Mouse (Mus musculus): ENCODE data around the gene C2cd4c. TPM values are rescaled to one million over a fixed set of nuclear protein-coding genes. Genes with fewer than 3 reads are reported as not detected.

Gene C2cd4c
- total and polyA plus RNA-seq, 3 experiments: 0.01 TPM; not detected in 2

- peaks cover 0 to 1% of the 10 kb centered on the region in 2 experiments; a peak in 1 of 4 replicates for H3K27me3 ChIP-seq (ENCODE audit: control insufficient read depth in 1 of 2, insufficient read depth in 2 of 2, low read length in 2 of 2)
- H3K9me3 ChIP-seq (replicated peaks; ENCODE audit: insufficient read depth, low read length): no peaks in the 10 kb centered on the region
- no peak overlapping the region for H3K4me3 ChIP-seq (ENCODE audit: control insufficient read depth in 1 of 2, insufficient read depth in 1 of 2, low read depth in 2 of 2, low read length in 2 of 2)
- no peaks in the 10 kb centered on the region for H3K79me2 ChIP-seq (ENCODE audit: control insufficient read depth, insufficient read depth, low read length, poor library complexity)
- H3K9ac ChIP-seq (ENCODE audit: control insufficient read depth, low read depth, low read length, poor library complexity, severe bottlenecking): no peak overlapping the region
- no peaks in the 10 kb centered on the region for H3K36me3 ChIP-seq (ENCODE audit: control insufficient read depth in 1 of 2, insufficient read depth in 2 of 2, low read length in 2 of 2)
- DNase-seq (ENCODE audit: low read depth, low spot score): no peak
- TF ChIP-seq RAD21 (IDR thresholded peaks at IDR 0.05; ENCODE audit: low read depth, low read length) (no peak), NELFE (IDR thresholded peaks at IDR 0.05; ENCODE audit: low read depth, low read length) (no peak), GABPA (IDR thresholded peaks at IDR 0.05; ENCODE audit: low read depth, low read length) (no peak), MXI1 (IDR thresholded peaks at IDR 0.05; ENCODE audit: low read depth, low read length) (no peak), SMC3 (IDR thresholded peaks at IDR 0.05; ENCODE audit: low read depth, low read length) (no peak), TAL1 (IDR thresholded peaks at IDR 0.05; ENCODE audit: low read length) (no peak), EP300 (IDR thresholded peaks at IDR 0.05; ENCODE audit: low read depth in 1 of 2, low read length in 2 of 2) (no peak), CHD2 (IDR thresholded peaks at IDR 0.05; ENCODE audit: low read length) (no peak), POLR2A (IDR thresholded peaks at IDR 0.05; ENCODE audit: control insufficient read depth in 1 of 2, insufficient read depth in 1 of 2, low read depth in 1 of 2, low read length in 2 of 2, poor library complexity in 1 of 2) (no peak)
- H3K4me1 ChIP-seq (ENCODE audit: control insufficient read depth in 1 of 2, insufficient read depth in 2 of 2, low read length in 2 of 2): no peaks in the 10 kb centered on the region
- no peak overlapping the region for H3K27ac ChIP-seq (ENCODE audit: control insufficient read depth, low read depth, low read length)
Observed at GRCm38 (mm10) chr10:79652789-79653188, 39.0 kb upstream of the C2cd4c start.

GRCm38 (mm10) chr10:79649070-79649751 is 35.4 kb upstream of the C2cd4c start:
- Histone ChIP-seq H3K27ac (ENCODE audit: control insufficient read depth, low read depth, low read length) (no peak overlapping the region), H3K36me3 (ENCODE audit: control insufficient read depth in 1 of 2, insufficient read depth in 2 of 2, low read length in 2 of 2) (no peaks in the 10 kb centered on the region), H3K9me3 (replicated peaks; ENCODE audit: insufficient read depth, low read length) (no peaks in the 10 kb centered on the region), H3K4me3 (ENCODE audit: control insufficient read depth in 1 of 2, insufficient read depth in 1 of 2, low read depth in 2 of 2, low read length in 2 of 2) (no peak overlapping the region), H3K79me2 (ENCODE audit: control insufficient read depth, insufficient read depth, low read length, poor library complexity) (no peaks in the 10 kb centered on the region), H3K27me3 (ENCODE audit: control insufficient read depth in 1 of 2, insufficient read depth in 2 of 2, low read length in 2 of 2) (peaks cover 0 to 1% of the 10 kb centered on the region in 2 experiments; a peak in 1 of 4 replicates), H3K4me1 (ENCODE audit: control insufficient read depth in 1 of 2, insufficient read depth in 2 of 2, low read length in 2 of 2) (no peaks in the 10 kb centered on the region), H3K9ac (ENCODE audit: control insufficient read depth, low read depth, low read length, poor library complexity, severe bottlenecking) (no peak overlapping the region)
- TF ChIP-seq MYC (IDR thresholded peaks at IDR 0.05; ENCODE audit: low read depth, low read length) (0 out of 2 replicates have a peak, but pooled peaks have one; percentile 36), ZC3H11A (IDR thresholded peaks at IDR 0.05; ENCODE audit: low read depth, low read length) (peak; percentile 47; the same call in 1 of the 2 replicates), TAL1 (IDR thresholded peaks at IDR 0.05; ENCODE audit: low read length) (no peak), MAFK (IDR thresholded peaks at IDR 0.05; ENCODE audit: borderline replicate concordance, low read depth, low read length) (no peak), GABPA (IDR thresholded peaks at IDR 0.05; ENCODE audit: low read depth, low read length) (no peak), BHLHE40 (IDR thresholded peaks at IDR 0.05; ENCODE audit: borderline replicate concordance, low read depth, low read length) (no peak), CTCF (IDR thresholded peaks at IDR 0.05 in 2 of 3, conservative IDR thresholded peaks at IDR 0.05 in 1 of 3; ENCODE audit: control insufficient read depth in 1 of 3, insufficient read depth in 1 of 3, low read depth in 2 of 3, low read length in 3 of 3, poor library complexity in 1 of 3, severe bottlenecking in 1 of 3) (peak; percentile 90 to 96 (median 96)), SIN3A (IDR thresholded peaks at IDR 0.05; ENCODE audit: low read length) (no peak), HCFC1 (IDR thresholded peaks at IDR 0.05; ENCODE audit: low read depth, low read length) (no peak), SMC3 (IDR thresholded peaks at IDR 0.05; ENCODE audit: low read depth, low read length) (peak; percentile 96), NRF1 (IDR thresholded peaks at IDR 0.05; ENCODE audit: insufficient read depth, low read depth, low read length, poor library complexity, severe bottlenecking) (no peak), CHD1 (IDR thresholded peaks at IDR 0.05; ENCODE audit: low read depth, low read length) (no peak), JUND (IDR thresholded peaks at IDR 0.05; ENCODE audit: low read depth, low read length) (no peak), USF1 (IDR thresholded peaks at IDR 0.05; ENCODE audit: low read depth, low read length) (no peak), ZMIZ1 (IDR thresholded peaks at IDR 0.05; ENCODE audit: low read depth, low read length) (no peak), RAD21 (IDR thresholded peaks at IDR 0.05; ENCODE audit: low read depth, low read length) (peak; percentile 63)
- peak; percentile 74 for DNase-seq (ENCODE audit: low read depth, low spot score)
